Mouse (Mus musculus) C2C12 (cell line): ENCODE results near the gene Il33.

ENCODE experiments used
- CTCF ChIP-seq: IDR thresholded peaks from one replicate; pipeline ENCODE4 v1.5.1; 2011; ENCODE audit not compliant: control insufficient read depth, insufficient read depth, insufficient read length
- MYOD1 ChIP-seq: IDR thresholded peaks from one replicate; pipeline ENCODE4 v1.6.1; 2011; ENCODE audit warnings: low read depth; ENCODE audit not compliant: control insufficient read depth, insufficient read length
- MYOG ChIP-seq: IDR thresholded peaks from one replicate; pipeline ENCODE4 v1.6.1; 2011; ENCODE audit not compliant: control insufficient read depth, insufficient read length; ENCODE audit errors: extremely low read depth

DNA sequence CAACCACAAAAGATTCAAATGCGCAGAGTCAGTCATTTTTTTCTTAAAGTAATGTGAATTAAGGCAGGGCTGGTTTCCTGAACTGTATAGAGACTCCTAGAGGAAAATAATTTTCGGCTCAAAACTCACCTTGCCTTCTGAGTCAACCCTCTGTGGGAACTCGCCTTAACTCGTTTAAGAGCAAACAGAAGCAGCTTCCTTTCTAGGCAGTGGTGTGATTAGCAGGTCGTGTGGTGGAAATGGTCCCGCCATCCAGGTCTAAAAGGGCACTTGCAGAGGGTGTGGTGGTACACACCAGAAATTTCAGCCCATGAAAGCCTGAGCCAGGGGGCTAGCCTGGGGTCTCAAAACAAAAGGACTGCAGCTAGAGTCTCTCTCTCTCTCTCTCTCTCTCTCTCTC is 32.1 kb upstream of the Il33 start:
- TF ChIP-seq MYOG (no peak), CTCF (no peak), MYOD1 (no peak)
